Mouse (Mus musculus) left cerebral cortex, postnatal 14 days (tissue): ENCODE measurements around the gene Gm11992. TPM values are rescaled to one million over a fixed set of nuclear protein-coding genes. Genes with fewer than 3 reads are reported as not detected.

Experiments used
- DNase-seq, 2 experiments: peaks; one replicate each; pipeline ENCODE4 v3.0.0; 2021 to 2022; ENCODE audit warnings: low spot score in 2 of 2, mixed read lengths in 1 of 2
- intact Hi-C: fragments of 180-260 bp; cut with DNase I; formaldehyde crosslinking; loops from one replicate; pipeline ENCODE4 v1.15.1; 2025
- total RNA-seq, 2 experiments: library from RNA; stranded (reverse); gene quantifications; 2 replicates each; pipeline ENCODE4 v1.2.3; 2021

Gene Gm11992
- total RNA-seq, 2 experiments from 2014 or later, result 0.76 to 0.94 TPM

GRCm38 (mm10) chr11:9113189-9113588, 64.8 kb downstream of the Gm11992 start:
- no peak for DNase-seq
- intact Hi-C loops, result no loop called here

- no peak for DNase-seq
- intact Hi-C loops, result no loop called here
These were observed 67.2 kb downstream of the Gm11992 start for GRCm38 (mm10) chr11:9115367-9116120.

GRCm38 (mm10) chr11:9116121-9116520, 67.7 kb downstream of the Gm11992 start:
- intact Hi-C loops, result no loop called here

GRCm38 (mm10) chr11:9116916-9117315, 68.5 kb downstream of the Gm11992 start:
- intact Hi-C loops, result no loop called here
- DNase-seq, result no peak

More at GRCm38 (mm10) chr11:9116121-9116520, 67.7 kb downstream of the Gm11992 start:
- DNase-seq, result no peak

GRCm38 (mm10) chr11:9117358-9118049, 69.1 kb downstream of the Gm11992 start:
- no peak for DNase-seq
- intact Hi-C loops, result no loop called here

GRCm38 (mm10) chr11:9118050-9118420, 69.6 kb downstream of the Gm11992 start, which contains the start of gene Upp1:
Upp1 (plus strand) TSS chr11:9118103.
- intact Hi-C loops, result no loop called here
- DNase-seq, result no peak

- no peak for DNase-seq
- intact Hi-C loops, result no loop called here
These were observed 70.2 kb downstream of the Gm11992 start for GRCm38 (mm10) chr11:9118421-9119121.

Other genes starting within 250 kb of the Gm11992 start
- under 1 TPM in 1 of 2 experiments, not detected in 1; 0.04 TPM for gene Pkd1l1, start 75.3 kb upstream of the Gm11992 start, total RNA-seq
- gene Hus1, start 37.4 kb upstream of the Gm11992 start, total RNA-seq, result 10 to 100 TPM; 10.9 to 12.6 TPM
- not detected for gene Sun3, start 397 bp downstream of the Gm11992 start, total RNA-seq
- gene Upp1, start 69.5 kb downstream of the Gm11992 start, total RNA-seq, result 1 to 10 TPM; 1.2 to 1.9 TPM
- gene Abca13, start 143.3 kb downstream of the Gm11992 start, total RNA-seq, result under 1 TPM; 0.06 to 0.11 TPM